Mouse (Mus musculus): ENCODE measurements around the gene Hlcs. TPM values are rescaled to one million over a fixed set of nuclear protein-coding genes. Genes with fewer than 3 reads are reported as not detected.

Hlcs gene
- total and polyA plus RNA-seq, 3 experiments: 4.4 to 5.5 (median 5.4) TPM

GRCm38 (mm10) chr16:94087570-94088225, 225.7 kb downstream of the Hlcs start:
- H3K27ac ChIP-seq: no peak overlapping the region
- WGBS: 16% methylated on average over 16 of the region's 16 CpGs
- H3K4me1 ChIP-seq (ENCODE audit: control insufficient read depth, insufficient read depth, low read length): no peaks in the 10 kb centered on the region
- H3K27me3 ChIP-seq (ENCODE audit: control insufficient read depth, insufficient read depth, low read length): peaks cover 41% of the 10 kb centered on the region
- no peaks in the 10 kb centered on the region for H3K36me3 ChIP-seq (ENCODE audit: control insufficient read depth, insufficient read depth, low read length)
- no peak for DNase-seq
- no peak for TF ChIP-seq CTCF (IDR thresholded peaks at IDR 0.05)
- TF ChIP-seq POLR2A (IDR thresholded peaks at IDR 0.05; ENCODE audit: insufficient read depth, low read depth, low read length): no peak
- no peak for TF ChIP-seq EP300 (IDR thresholded peaks at IDR 0.05; ENCODE audit: insufficient read depth, low read depth, low read length)
- intact Hi-C loops (cut with DNase I): no loop called here
- no peak overlapping the region for H3K9ac ChIP-seq (ENCODE audit: low read depth, low read length)
- H3K79me2 ChIP-seq (replicated peaks; ENCODE audit: control insufficient read depth, insufficient read depth, low read length): no peaks in the 10 kb centered on the region
- H3K4me3 ChIP-seq: no peak overlapping the region

GRCm38 (mm10) chr16:94086701-94087569, 226.4 kb downstream of the Hlcs start:
- Histone ChIP-seq H3K36me3 (ENCODE audit: control insufficient read depth, insufficient read depth, low read length) (no peaks in the 10 kb centered on the region), H3K9ac (ENCODE audit: low read depth, low read length) (no peak overlapping the region), H3K27ac (no peak overlapping the region), H3K27me3 (ENCODE audit: control insufficient read depth, insufficient read depth, low read length) (peaks cover 41% of the 10 kb centered on the region), H3K4me3 (no peak overlapping the region), H3K4me1 (ENCODE audit: control insufficient read depth, insufficient read depth, low read length) (no peaks in the 10 kb centered on the region), H3K79me2 (replicated peaks; ENCODE audit: control insufficient read depth, insufficient read depth, low read length) (no peaks in the 10 kb centered on the region)
- no peak for TF ChIP-seq CTCF (IDR thresholded peaks at IDR 0.05)
- TF ChIP-seq POLR2A (IDR thresholded peaks at IDR 0.05; ENCODE audit: insufficient read depth, low read depth, low read length): no peak
- no peak for TF ChIP-seq EP300 (IDR thresholded peaks at IDR 0.05; ENCODE audit: insufficient read depth, low read depth, low read length)
- intact Hi-C loops (cut with DNase I): no loop called here
- WGBS: 4% methylated on average over 50 of the region's 50 CpGs
- DNase-seq: peak in 1 of 2 experiments; percentile 39

- no peak for DNase-seq
- Histone ChIP-seq H3K4me3 (peak overlapping the region; percentile 38), H3K27me3 (ENCODE audit: control insufficient read depth, insufficient read depth, low read length) (peaks cover 41% of the 10 kb centered on the region), H3K4me1 (ENCODE audit: control insufficient read depth, insufficient read depth, low read length) (no peaks in the 10 kb centered on the region), H3K27ac (no peak overlapping the region), H3K9ac (ENCODE audit: low read depth, low read length) (no peak overlapping the region), H3K79me2 (replicated peaks; ENCODE audit: control insufficient read depth, insufficient read depth, low read length) (no peaks in the 10 kb centered on the region), H3K36me3 (ENCODE audit: control insufficient read depth, insufficient read depth, low read length) (no peaks in the 10 kb centered on the region)
- TF ChIP-seq EP300 (IDR thresholded peaks at IDR 0.05; ENCODE audit: insufficient read depth, low read depth, low read length) (no peak), CTCF (IDR thresholded peaks at IDR 0.05) (no peak), POLR2A (IDR thresholded peaks at IDR 0.05; ENCODE audit: insufficient read depth, low read depth, low read length) (no peak)
- WGBS: 3% methylated on average over 57 of the region's 57 CpGs
- intact Hi-C loops (cut with DNase I): no loop called here
Measured at GRCm38 (mm10) chr16:94085603-94086285, 227.6 kb downstream of the Hlcs start.

DNA sequence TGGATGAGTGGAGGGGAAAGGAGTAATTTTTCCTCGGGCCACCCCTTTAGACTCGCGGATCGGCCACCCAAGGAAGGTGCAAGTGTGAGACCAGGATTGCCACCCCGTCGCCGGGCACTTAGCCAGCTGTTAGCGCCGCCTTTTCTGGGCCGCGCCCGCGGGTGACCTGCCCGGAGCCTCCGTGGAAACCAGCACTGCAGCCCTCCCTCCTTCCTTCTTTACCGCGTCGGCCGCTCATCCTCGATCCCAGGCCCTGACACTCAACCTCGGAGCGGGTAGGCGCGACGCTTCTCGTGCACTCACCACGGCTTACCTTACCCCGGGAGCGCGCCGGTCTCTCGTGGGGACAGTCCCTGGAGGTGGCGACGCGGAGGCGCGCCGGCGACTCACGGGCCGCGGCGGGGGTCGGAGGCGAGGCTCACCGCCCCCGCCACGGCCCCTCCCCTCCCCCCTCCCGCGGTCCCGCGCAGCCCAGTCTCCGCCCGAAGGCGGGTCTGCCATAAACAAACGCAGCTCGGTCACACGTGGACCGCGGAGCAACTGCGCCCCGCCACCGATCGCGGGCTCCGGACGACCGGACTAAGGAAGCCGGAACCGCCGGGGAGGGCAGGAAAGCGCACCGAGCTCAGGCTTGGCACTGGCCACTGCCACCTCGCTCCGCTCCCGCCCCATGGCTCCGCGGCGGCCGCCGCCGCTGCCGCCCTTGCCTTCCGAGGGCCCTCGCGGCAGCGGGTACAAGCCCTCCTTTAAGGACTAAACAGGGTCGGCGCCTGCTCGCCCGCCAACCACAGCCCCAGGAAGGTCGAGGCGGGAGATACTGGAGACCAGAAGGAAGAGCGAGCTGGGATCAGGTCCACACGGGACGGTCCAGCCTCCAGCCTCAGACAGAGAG, 228.4 kb downstream of the Hlcs start, which contains the start of gene Sim2:
TSS of gene Sim2 (plus strand) at position 221 of the 892 bp plus-strand sequence.
- Histone ChIP-seq H3K27ac (no peak within 1 kb of the TSS), H3K4me3 (peak within 1 kb of the TSS; percentile 38), H3K27me3 (ENCODE audit: control insufficient read depth, insufficient read depth, low read length) (peaks cover 45% of the 10 kb centered on the region), H3K4me1 (ENCODE audit: control insufficient read depth, insufficient read depth, low read length) (no peaks in the 10 kb centered on the region), H3K79me2 (replicated peaks; ENCODE audit: control insufficient read depth, insufficient read depth, low read length) (no peaks in the 10 kb centered on the region), H3K36me3 (ENCODE audit: control insufficient read depth, insufficient read depth, low read length) (no peaks in the 10 kb centered on the region), H3K9ac (ENCODE audit: low read depth, low read length) (no peak within 1 kb of the TSS)
- peak in 1 of 2 experiments; percentile 50 for DNase-seq
- TF ChIP-seq EP300 (IDR thresholded peaks at IDR 0.05; ENCODE audit: insufficient read depth, low read depth, low read length) (no peak), CTCF (IDR thresholded peaks at IDR 0.05) (no peak), POLR2A (IDR thresholded peaks at IDR 0.05; ENCODE audit: insufficient read depth, low read depth, low read length) (no peak)
- WGBS: under 1% methylated on average over 88 of the region's 96 CpGs
- intact Hi-C loops (cut with DNase I): no loop called here

DNA sequence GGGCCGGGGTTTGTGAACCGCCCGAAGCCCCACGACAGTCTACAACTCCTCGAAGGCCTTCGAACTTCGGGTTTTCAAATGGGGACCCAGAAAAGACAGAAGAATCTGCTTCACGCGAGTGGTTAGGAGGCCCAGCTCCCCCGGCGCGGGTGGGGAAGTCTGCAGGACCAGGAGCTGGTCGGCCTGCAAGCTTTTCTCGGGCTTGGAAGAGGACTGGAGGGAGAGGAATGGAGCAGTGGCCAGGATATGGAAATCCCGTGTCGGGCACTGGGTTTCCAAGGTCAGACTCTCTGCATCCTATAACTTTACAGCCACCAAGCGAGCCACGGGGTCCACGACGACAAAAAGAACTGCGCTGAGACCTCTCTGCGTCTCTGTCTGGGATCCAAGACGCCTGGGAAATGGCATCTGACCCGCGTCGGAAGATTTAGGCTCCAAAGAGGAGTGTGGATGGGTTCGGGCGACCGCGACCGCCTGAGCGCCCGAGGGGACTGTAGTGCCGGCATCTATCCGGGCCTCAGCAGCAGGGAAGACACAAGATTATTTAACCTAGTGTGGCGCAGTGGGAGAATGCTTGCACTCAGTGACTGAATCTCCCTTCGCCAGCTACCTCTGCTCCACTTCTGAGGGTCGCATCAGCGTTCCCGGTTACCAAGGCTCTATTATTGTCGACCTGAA, 229.4 kb downstream of the Hlcs start:
- intact Hi-C loops (cut with DNase I): no loop called here
- WGBS: 2% methylated on average over 41 of the region's 41 CpGs
- H3K4me1 ChIP-seq (ENCODE audit: control insufficient read depth, insufficient read depth, low read length): no peaks in the 10 kb centered on the region
- DNase-seq: peak in 1 of 2 experiments; percentile 27
- H3K4me3 ChIP-seq: no peak overlapping the region
- H3K27me3 ChIP-seq (ENCODE audit: control insufficient read depth, insufficient read depth, low read length): peaks cover 49% of the 10 kb centered on the region
- no peaks in the 10 kb centered on the region for H3K79me2 ChIP-seq (replicated peaks; ENCODE audit: control insufficient read depth, insufficient read depth, low read length)
- no peaks in the 10 kb centered on the region for H3K36me3 ChIP-seq (ENCODE audit: control insufficient read depth, insufficient read depth, low read length)
- H3K27ac ChIP-seq: no peak overlapping the region
- no peak overlapping the region for H3K9ac ChIP-seq (ENCODE audit: low read depth, low read length)
- TF ChIP-seq EP300 (IDR thresholded peaks at IDR 0.05; ENCODE audit: insufficient read depth, low read depth, low read length): no peak
- TF ChIP-seq POLR2A (IDR thresholded peaks at IDR 0.05; ENCODE audit: insufficient read depth, low read depth, low read length): no peak
- TF ChIP-seq CTCF (IDR thresholded peaks at IDR 0.05): no peak

Data from heart, adult 2 months (tissue).